Mouse (Mus musculus) neural tube, postnatal 0 days (tissue): ENCODE results near the gene Clk3. TPM values are rescaled to one million over a fixed set of nuclear protein-coding genes. Genes with fewer than 3 reads are reported as not detected.

Experiments
- polyA plus RNA-seq: library from polyadenylated mRNA; unstranded; fragments of >200 nt; fragmentation: Nextera tagmentation; extraction: Ambion mirVana; gene quantifications from 2 replicates; pipeline ENCODE4 v1.2.1, GENCODE M21; 2015

Gene Clk3
- 47.6 and 52.7 TPM in 2 replicates for polyA plus RNA-seq

GRCm38 (mm10) chr9:57765364-57766351, at the start of gene Clk3:
TSS of gene Clk3 (minus strand) at chr9:57765860.

GRCm38 (mm10) chr9:57708068-57708719, 57.5 kb downstream of the Clk3 start, which contains the start of gene Edc3:
TSS of gene Edc3 (plus strand) at chr9:57708540.

Other genes starting within 250 kb of the Clk3 start
- 1,289 and 1,490 TPM in 2 replicates for gene Cox5a, start 244.6 kb downstream of the Clk3 start, polyA plus RNA-seq
- 24.1 and 24.6 TPM in 2 replicates for gene Fam219b, start 228.3 kb downstream of the Clk3 start, polyA plus RNA-seq
- 71.2 and 77.8 TPM in 2 replicates for gene Mpi, start 213.1 kb downstream of the Clk3 start, polyA plus RNA-seq
- 47.7 and 49.0 TPM in 2 replicates for gene Scamp2, start 204.9 kb downstream of the Clk3 start, polyA plus RNA-seq
- 20.2 and 24.8 TPM in 2 replicates for gene Ulk3, start 176.4 kb downstream of the Clk3 start, polyA plus RNA-seq
- 0.59 and 0.94 TPM in 2 replicates for gene Cplx3, start 159.6 kb downstream of the Clk3 start, polyA plus RNA-seq
- gene Lman1l, start 145.1 kb downstream of the Clk3 start, polyA plus RNA-seq: not detected in 2 replicates
- gene Csk, start 112.2 kb downstream of the Clk3 start, polyA plus RNA-seq: 43.9 and 50.5 TPM in 2 replicates
- gene Cyp1a2, start 82.2 kb downstream of the Clk3 start, polyA plus RNA-seq: not detected in 2 replicates
- 0.14 and 0.21 TPM in 2 replicates for gene Cyp1a1, start 77.9 kb downstream of the Clk3 start, polyA plus RNA-seq
- gene Edc3, start 57.3 kb downstream of the Clk3 start, polyA plus RNA-seq: 20.3 and 23.6 TPM in 2 replicates
- 4.0 and 4.1 TPM in 2 replicates for gene Arid3b, start 70.9 kb upstream of the Clk3 start, polyA plus RNA-seq
- gene Ubl7, start 145.1 kb upstream of the Clk3 start, polyA plus RNA-seq: 157 and 158 TPM in 2 replicates
- 4.5 and 4.8 TPM in 2 replicates for gene Sema7a, start 174.3 kb upstream of the Clk3 start, polyA plus RNA-seq
- 0.77 and 1.5 TPM in 2 replicates for gene Cyp11a1, start 240.6 kb upstream of the Clk3 start, polyA plus RNA-seq